Mouse (Mus musculus) liver, embryonic 11.5 days (tissue): Measurements from ENCODE around the gene Nup214. TPM values are rescaled to one million over a fixed set of nuclear protein-coding genes. Genes with fewer than 3 reads are reported as not detected.
"Not testable (repeated sequence)": the region's sequence is repeated elsewhere in the genome, so short reads cannot be mapped to it uniquely, and the experiment has no call there.

ENCODE experiments used
- ATAC-seq: fragments of 200-750 bp; cut with Nextera tagmentation; replicated peaks from 2 replicates; pipeline ENCODE4 v1.8.0; 2017; ENCODE audit warnings: moderate number of reproducible peaks, mild to moderate bottlenecking, moderate TSS enrichment, moderate library complexity; ENCODE audit not compliant: low FRiP score
- DNase-seq: peaks from one replicate; pipeline ENCODE4 v3.0.0-alpha.2; 2017; ENCODE audit warnings: low spot score
- H3K27ac ChIP-seq: fragments of 300-500 bp; sonication (generic); 2 replicates; pipeline ENCODE4 v1.5.1; 2014; ENCODE audit warnings: mild to moderate bottlenecking, low read depth, low read length, control low read depth
- H3K27me3 ChIP-seq: fragments of 300-500 bp; sonication (generic); replicated peaks from 2 replicates; pipeline ENCODE4 v1.6.1; 2014; ENCODE audit warnings: low read length, mixed read lengths; ENCODE audit not compliant: control insufficient read depth, insufficient read depth
- H3K36me3 ChIP-seq: fragments of 300-500 bp; sonication (generic); 2 replicates; pipeline ENCODE4 v1.6.1; 2014; ENCODE audit warnings: mild to moderate bottlenecking, low read length, moderate library complexity, mixed read lengths; ENCODE audit not compliant: control insufficient read depth, insufficient read depth
- H3K4me1 ChIP-seq: fragments of 300-500 bp; sonication (generic); replicated peaks from 2 replicates; pipeline ENCODE4 v1.6.1; 2014; ENCODE audit warnings: low read length, mixed read lengths; ENCODE audit not compliant: control insufficient read depth, insufficient read depth
- H3K4me2 ChIP-seq: fragments of 300-500 bp; sonication (generic); 2 replicates; pipeline ENCODE4 v1.6.1; 2014; ENCODE audit warnings: mild to moderate bottlenecking, control low read depth, moderate library complexity
- H3K4me3 ChIP-seq: fragments of 300-500 bp; sonication (generic); 2 replicates; pipeline ENCODE4 v1.5.1; 2014; ENCODE audit warnings: low read depth, low read length, control low read depth
- H3K9ac ChIP-seq: fragments of 300-500 bp; sonication (generic); 2 replicates; pipeline ENCODE4 v1.6.1; 2014; ENCODE audit warnings: low read depth, low read length, control low read depth
- H3K9me3 ChIP-seq: fragments of 300-500 bp; sonication (generic); 2 replicates; pipeline ENCODE4 v1.6.1; 2016; ENCODE audit warnings: low read length, inconsistent platforms, mixed read lengths; ENCODE audit not compliant: control insufficient read depth
- WGBS: fragments of 180-500 bp; shearing (Covaris S2); extraction: QIAGEN DNeasy Blood & Tissue Kit; methylation state at CpG from one replicate; pipeline ENCODE4 v1.1.7; 2014; 5-methylcytosine and 5-hydroxymethylcytosine counted together
- polyA plus RNA-seq: library from polyadenylated mRNA; unstranded; fragments of >200 nt; fragmentation: Nextera tagmentation; extraction: Ambion mirVana; gene quantifications from 2 replicates; pipeline ENCODE4 v1.2.1, GENCODE M21; 2014

Nup214 gene
- polyA plus RNA-seq, 1 experiment from 2014 or later = 88.0 TPM

- not testable (repeated sequence) for H3K27me3 ChIP-seq, H3K9me3 ChIP-seq, H3K27ac ChIP-seq, DNase-seq, H3K4me2 ChIP-seq, H3K4me3 ChIP-seq, H3K9ac ChIP-seq, H3K4me1 ChIP-seq, ATAC-seq
- H3K36me3 ChIP-seq = peaks cover 38% of the 10 kb centered on the region
- WGBS = 95% methylated on average over 9 of the region's 9 CpGs
Measured at GRCm38 (mm10) chr2:32040646-32041045, 66.4 kb downstream of the Nup214 start.

GRCm38 (mm10) chr2:32041087-32041486 lies 66.9 kb downstream of the Nup214 start:
- ATAC-seq = no peak
- H3K9me3 ChIP-seq = no peaks in the 10 kb centered on the region
- WGBS = 90% methylated on average over 2 of the region's 2 CpGs
- H3K27ac ChIP-seq = no peak overlapping the region
- H3K27me3 ChIP-seq = no peaks in the 10 kb centered on the region
- H3K4me1 ChIP-seq = no peaks in the 10 kb centered on the region
- H3K4me3 ChIP-seq = no peak overlapping the region
- no peak for DNase-seq
- H3K4me2 ChIP-seq = no peak overlapping the region
- H3K36me3 ChIP-seq = peaks cover 41% of the 10 kb centered on the region
- H3K9ac ChIP-seq = no peak overlapping the region

- Histone ChIP-seq H3K36me3 (peaks cover 41% of the 10 kb centered on the region), H3K4me1 (no peaks in the 10 kb centered on the region), H3K4me3 (no peak overlapping the region), H3K4me2 (no peak overlapping the region), H3K9ac (no peak overlapping the region), H3K27ac (no peak overlapping the region), H3K27me3 (no peaks in the 10 kb centered on the region), H3K9me3 (no peaks in the 10 kb centered on the region)
- ATAC-seq = no peak
- no peak for DNase-seq
- 71% methylated on average over 5 of the region's 5 CpGs for WGBS
Measured at GRCm38 (mm10) chr2:32043836-32044235, 69.6 kb downstream of the Nup214 start.

GRCm38 (mm10) chr2:32045375-32045774 lies 71.1 kb downstream of the Nup214 start:
- ATAC-seq = no peak
- no peak overlapping the region for H3K9ac ChIP-seq
- no peaks in the 10 kb centered on the region for H3K9me3 ChIP-seq
- no peak overlapping the region for H3K4me2 ChIP-seq
- WGBS = 86% methylated on average over 6 of the region's 6 CpGs
- no peaks in the 10 kb centered on the region for H3K27me3 ChIP-seq
- H3K4me3 ChIP-seq = no peak overlapping the region
- no peak for DNase-seq
- H3K27ac ChIP-seq = no peak overlapping the region
- peaks cover 36% of the 10 kb centered on the region for H3K36me3 ChIP-seq
- no peaks in the 10 kb centered on the region for H3K4me1 ChIP-seq

GRCm38 (mm10) chr2:32046009-32046408 lies 71.8 kb downstream of the Nup214 start:
- no peak overlapping the region for H3K4me3 ChIP-seq
- 89% methylated on average over 10 of the region's 10 CpGs for WGBS
- no peaks in the 10 kb centered on the region for H3K27me3 ChIP-seq
- no peak for ATAC-seq
- H3K36me3 ChIP-seq = peaks cover 38% of the 10 kb centered on the region
- H3K27ac ChIP-seq = no peak overlapping the region
- no peak overlapping the region for H3K4me2 ChIP-seq
- DNase-seq = no peak
- H3K9ac ChIP-seq = no peak overlapping the region
- no peaks in the 10 kb centered on the region for H3K4me1 ChIP-seq
- no peaks in the 10 kb centered on the region for H3K9me3 ChIP-seq

GRCm38 (mm10) chr2:32047323-32047722 lies 73.1 kb downstream of the Nup214 start:
- Histone ChIP-seq H3K27me3 (no peaks in the 10 kb centered on the region), H3K9ac (no peak overlapping the region), H3K36me3 (peaks cover 38% of the 10 kb centered on the region), H3K4me1 (no peaks in the 10 kb centered on the region), H3K4me2 (no peak overlapping the region), H3K4me3 (no peak overlapping the region), H3K9me3 (no peaks in the 10 kb centered on the region), H3K27ac (no peak overlapping the region)
- DNase-seq (no peak), ATAC-seq (no peak)
- WGBS = 92% methylated on average over 10 of the region's 10 CpGs

- Histone ChIP-seq H3K9ac (no peak overlapping the region), H3K4me3 (no peak overlapping the region), H3K36me3 (peaks cover 19% of the 10 kb centered on the region), H3K4me2 (no peak overlapping the region), H3K27ac (no peak overlapping the region), H3K4me1 (0 out of 2 replicates have a peak, but pooled peaks cover 8% of the 10 kb centered on the region), H3K9me3 (no peaks in the 10 kb centered on the region), H3K27me3 (no peaks in the 10 kb centered on the region)
- WGBS = 92% methylated on average over 8 of the region's 8 CpGs
- ATAC-seq (no peak), DNase-seq (no peak)
Measured at GRCm38 (mm10) chr2:32051791-32052190, 77.6 kb downstream of the Nup214 start.

- 94% methylated on average over 7 of the region's 7 CpGs for WGBS
- peaks cover 19% of the 10 kb centered on the region for H3K36me3 ChIP-seq
- no peak overlapping the region for H3K27ac ChIP-seq
- no peak overlapping the region for H3K4me2 ChIP-seq
- DNase-seq = no peak
- peaks cover 11% of the 10 kb centered on the region; the same call in 1 of the 2 replicates for H3K4me1 ChIP-seq
- ATAC-seq = no peak
- H3K4me3 ChIP-seq = no peak overlapping the region
- no peaks in the 10 kb centered on the region for H3K9me3 ChIP-seq
- H3K27me3 ChIP-seq = no peaks in the 10 kb centered on the region
- H3K9ac ChIP-seq = no peak overlapping the region
Measured at GRCm38 (mm10) chr2:32052418-32052817, 78.2 kb downstream of the Nup214 start.

- WGBS = 68% methylated on average over 7 of the region's 7 CpGs
- Histone ChIP-seq H3K4me3 (no peak overlapping the region), H3K36me3 (peaks cover 10% of the 10 kb centered on the region), H3K9me3 (no peaks in the 10 kb centered on the region), H3K27me3 (no peaks in the 10 kb centered on the region), H3K27ac (0 out of 2 replicates have a peak overlapping the region, but pooled peaks have one; percentile 2), H3K4me1 (peaks cover 28% of the 10 kb centered on the region), H3K9ac (no peak overlapping the region), H3K4me2 (no peak overlapping the region)
- no peak for DNase-seq
- ATAC-seq = no peak
Measured at GRCm38 (mm10) chr2:32055357-32055965, 81.2 kb downstream of the Nup214 start.
